Mouse (Mus musculus): ENCODE data around the gene Ssc5d. TPM values are rescaled to one million over a fixed set of nuclear protein-coding genes. Genes with fewer than 3 reads are reported as not detected.
"Not testable (repeated sequence)": the region's sequence is repeated elsewhere in the genome, so short reads cannot be mapped to it uniquely, and the experiment has no call there.

Gene Ssc5d
- polyA plus RNA-seq (2012; rRNA removed) = 0.12 and 0.14 TPM in 2 replicates
- 0.03 and 0.09 TPM in 2 replicates for polyA plus RNA-seq (2014; fragmentation: Nextera tagmentation; extraction: Ambion mirVana)

DNA sequence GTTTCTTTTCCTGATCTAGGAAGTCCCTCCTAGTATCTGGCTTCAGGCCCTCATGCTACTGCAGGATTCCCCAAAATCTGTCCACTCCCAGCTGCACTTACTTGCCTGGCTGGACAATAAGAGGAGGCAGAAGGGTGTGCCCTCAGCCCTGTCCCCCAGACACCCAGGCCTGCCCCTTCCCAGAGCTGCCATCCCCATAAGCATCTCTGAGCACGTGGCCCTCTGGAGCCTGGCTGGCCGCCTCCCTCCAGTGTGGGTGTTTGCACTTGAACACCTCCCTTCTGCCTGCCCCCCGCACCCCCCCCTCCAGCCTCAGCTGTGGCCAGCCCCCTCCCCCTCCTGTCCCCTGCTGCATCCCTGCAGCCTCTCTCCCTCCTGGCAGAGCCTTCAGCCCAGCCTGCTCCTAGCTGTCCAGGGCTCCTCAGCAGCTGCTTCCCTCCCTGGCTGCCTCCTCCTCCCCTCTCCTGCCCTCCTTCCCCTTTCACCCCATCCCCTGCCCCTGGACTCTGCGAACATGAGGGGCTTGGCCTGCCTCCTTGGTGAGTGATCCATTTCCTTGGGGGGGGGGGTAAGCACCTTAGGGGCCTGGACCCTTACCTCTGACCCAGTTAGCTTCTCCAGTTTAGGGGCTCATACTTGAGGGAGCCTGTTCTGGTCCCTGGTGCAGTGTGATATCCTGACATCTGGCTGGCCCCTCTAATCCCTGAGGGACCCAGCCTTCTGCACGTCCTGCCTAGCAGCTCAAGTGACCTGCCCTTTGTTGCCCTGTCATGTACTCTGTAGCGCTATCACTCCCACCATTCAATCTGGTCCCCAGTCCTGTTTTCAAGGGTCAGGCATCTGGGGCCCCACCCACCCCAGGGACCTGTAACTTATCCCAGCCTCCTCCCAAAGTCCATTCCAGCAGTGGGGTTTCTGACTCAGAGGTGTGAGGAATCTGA lies at the start of gene Ssc5d:
Gene Ssc5d, plus strand, starts transcription at position 345 of the 941 bp plus-strand sequence.
- no peak within 1 kb of the TSS for H3K9ac ChIP-seq (replicated peaks)
- TF ChIP-seq EP300 (IDR thresholded peaks at IDR 0.05; ENCODE audit: low read depth) = no peak
- TF ChIP-seq CTCF (IDR thresholded peaks at IDR 0.05; ENCODE audit: low read depth) = no peak
- no peaks in the 10 kb centered on the region for H3K36me3 ChIP-seq (replicated peaks; ENCODE audit: control insufficient read depth, insufficient read depth, low read depth)
- no peaks in the 10 kb centered on the region; a peak in 1 of 4 replicates for H3K4me1 ChIP-seq (replicated peaks; ENCODE audit: control insufficient read depth in 2 of 2, insufficient read depth in 2 of 2, low read length in 1 of 2)
- peaks cover 22% of the 10 kb centered on the region for H3K27me3 ChIP-seq (ENCODE audit: control insufficient read depth, insufficient read depth, low read length)
- 26% methylated on average over 6 of the region's 6 CpGs for WGBS (ENCODE audit: insufficient replicate concordance)
- no peak for ATAC-seq (ENCODE audit: insufficient read depth)
- no peaks in the 10 kb centered on the region for H3K9me3 ChIP-seq (ENCODE audit: control insufficient read depth, low read length)
- no peak within 1 kb of the TSS for H3K4me2 ChIP-seq (ENCODE audit: low read depth)
- DNase-seq (ENCODE audit: low read depth in 3 of 3, low spot score in 3 of 3) = no peak
- no peak within 1 kb of the TSS for H3K27ac ChIP-seq
- no peak within 1 kb of the TSS for H3K4me3 ChIP-seq (ENCODE audit: insufficient read depth in 1 of 2, low read depth in 2 of 2, low read length in 2 of 2)

DNA sequence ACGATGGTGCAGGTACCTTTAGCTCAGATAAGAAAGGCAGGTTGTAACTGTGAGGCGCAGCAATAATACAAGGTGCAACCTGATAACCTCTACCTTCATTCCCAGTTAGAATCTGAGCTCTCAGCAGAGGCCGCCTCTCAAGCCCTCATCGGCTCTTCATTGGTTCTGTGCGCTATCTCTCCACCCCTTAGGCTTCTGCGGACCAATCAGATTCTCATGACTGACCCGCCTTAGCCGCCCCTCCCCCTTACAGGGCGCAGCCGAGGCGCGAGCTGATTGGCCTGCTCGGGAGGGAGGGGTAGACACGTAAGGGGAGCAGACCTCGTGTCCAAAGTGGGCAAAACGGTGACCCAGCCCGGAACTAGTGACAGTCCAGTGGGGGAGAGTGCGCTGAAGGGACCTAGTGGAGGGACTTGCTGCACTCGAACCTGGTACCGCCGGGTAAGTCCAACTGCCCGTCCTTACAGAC lies 48.8 kb upstream of the Ssc5d start, which contains the start of gene Isoc2a:
Gene Isoc2a, plus strand, starts transcription at position 401 of the 469 bp plus-strand sequence.
- under 1% methylated on average over 22 of the region's 22 CpGs for WGBS (ENCODE audit: insufficient replicate concordance)
- Histone ChIP-seq H3K4me2 (ENCODE audit: low read depth) (peak within 1 kb of the TSS; percentile 95), H3K9me3 (ENCODE audit: control insufficient read depth, low read length) (no peaks in the 10 kb centered on the region), H3K9ac (replicated peaks) (peak within 1 kb of the TSS; percentile 66), H3K4me3 (ENCODE audit: insufficient read depth in 1 of 2, low read depth in 2 of 2, low read length in 2 of 2) (peak within 1 kb of the TSS; percentile 65 to 78), H3K27ac (peak within 1 kb of the TSS; percentile 44), H3K36me3 (replicated peaks; ENCODE audit: control insufficient read depth, insufficient read depth, low read depth) (no peaks in the 10 kb centered on the region), H3K4me1 (replicated peaks; ENCODE audit: control insufficient read depth in 2 of 2, insufficient read depth in 2 of 2, low read length in 1 of 2) (peaks cover 21 to 28% of the 10 kb centered on the region in 2 experiments), H3K27me3 (ENCODE audit: control insufficient read depth, insufficient read depth, low read length) (no peaks in the 10 kb centered on the region)
- ATAC-seq (ENCODE audit: insufficient read depth) (peak; percentile 98), DNase-seq (ENCODE audit: low read depth in 3 of 3, low spot score in 3 of 3) (peak; percentile 87 to 91 (median 89))
- TF ChIP-seq EP300 (IDR thresholded peaks at IDR 0.05; ENCODE audit: low read depth) = peak; percentile 43; the same call in 1 of the 2 replicates
- TF ChIP-seq CTCF (IDR thresholded peaks at IDR 0.05; ENCODE audit: low read depth) = no peak

DNA sequence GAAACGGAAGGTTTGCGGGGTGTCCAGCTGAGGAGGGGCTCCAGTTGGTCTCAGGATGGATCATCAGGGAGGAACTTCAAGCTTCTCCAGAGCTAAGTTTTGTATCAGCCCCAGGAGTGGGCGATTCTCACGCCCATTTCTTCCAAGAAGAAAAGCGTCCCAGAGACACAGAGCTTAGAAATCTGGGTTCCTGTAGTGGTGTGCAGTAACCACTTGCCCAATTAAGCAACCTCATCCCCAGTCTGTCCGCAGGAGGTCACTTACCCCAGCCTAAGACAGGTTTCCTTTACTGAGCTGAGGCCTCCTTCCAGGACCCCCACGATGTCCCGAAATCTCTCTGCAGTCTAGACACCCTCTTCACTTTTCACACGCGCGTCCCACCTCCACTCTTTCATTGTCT lies 48.4 kb upstream of the Ssc5d start:
- 15% methylated on average over 11 of the region's 11 CpGs for WGBS (ENCODE audit: insufficient replicate concordance)
- Histone ChIP-seq H3K4me2 (ENCODE audit: low read depth) (peak overlapping the region; percentile 95), H3K36me3 (replicated peaks; ENCODE audit: control insufficient read depth, insufficient read depth, low read depth) (no peaks in the 10 kb centered on the region), H3K9ac (replicated peaks) (peak overlapping the region; percentile 66), H3K4me1 (replicated peaks; ENCODE audit: control insufficient read depth in 2 of 2, insufficient read depth in 2 of 2, low read length in 1 of 2) (peaks cover 21 to 28% of the 10 kb centered on the region in 2 experiments), H3K27me3 (ENCODE audit: control insufficient read depth, insufficient read depth, low read length) (no peaks in the 10 kb centered on the region), H3K27ac (peak overlapping the region; percentile 44; the same call in 1 of the 2 replicates), H3K4me3 (ENCODE audit: insufficient read depth in 1 of 2, low read depth in 2 of 2, low read length in 2 of 2) (peak overlapping the region; percentile 65 to 78), H3K9me3 (ENCODE audit: control insufficient read depth, low read length) (no peaks in the 10 kb centered on the region)
- TF ChIP-seq EP300 (IDR thresholded peaks at IDR 0.05; ENCODE audit: low read depth) = no peak
- TF ChIP-seq CTCF (IDR thresholded peaks at IDR 0.05; ENCODE audit: low read depth) = no peak
- ATAC-seq (ENCODE audit: insufficient read depth) (peak; percentile 24), DNase-seq (ENCODE audit: low read depth in 3 of 3, low spot score in 3 of 3) (no peak)

DNA sequence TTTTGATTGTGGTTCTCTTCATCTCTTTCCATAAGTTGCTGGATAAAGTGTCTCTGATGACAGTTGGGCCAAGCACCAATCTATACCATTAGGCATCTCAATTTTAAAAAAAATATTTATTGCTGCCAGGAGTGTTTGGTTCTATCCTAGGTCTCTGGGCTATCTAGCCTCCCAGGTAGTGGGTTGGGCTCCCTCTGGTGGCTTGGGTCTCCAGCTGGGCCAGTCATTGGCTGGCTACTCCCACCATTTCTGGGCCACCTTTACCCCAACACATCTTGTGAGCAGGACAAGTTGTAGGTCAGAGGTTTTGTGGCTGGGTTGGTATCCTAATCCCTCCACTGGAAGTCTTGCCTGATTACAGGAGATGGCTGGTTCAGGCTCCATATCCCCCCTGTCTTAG lies 47.4 kb upstream of the Ssc5d start:
- peak overlapping the region; percentile 95 for H3K4me2 ChIP-seq (ENCODE audit: low read depth)
- peaks cover 21 to 28% of the 10 kb centered on the region in 2 experiments for H3K4me1 ChIP-seq (replicated peaks; ENCODE audit: control insufficient read depth in 2 of 2, insufficient read depth in 2 of 2, low read length in 1 of 2)
- no peaks in the 10 kb centered on the region for H3K36me3 ChIP-seq (replicated peaks; ENCODE audit: control insufficient read depth, insufficient read depth, low read depth)
- no peaks in the 10 kb centered on the region for H3K27me3 ChIP-seq (ENCODE audit: control insufficient read depth, insufficient read depth, low read length)
- DNase-seq (ENCODE audit: low read depth in 3 of 3, low spot score in 3 of 3) (no peak), ATAC-seq (ENCODE audit: insufficient read depth) (no peak)
- TF ChIP-seq EP300 (IDR thresholded peaks at IDR 0.05; ENCODE audit: low read depth) (no peak), CTCF (IDR thresholded peaks at IDR 0.05; ENCODE audit: low read depth) (peak; percentile 70)
- peak overlapping the region; percentile 65 to 78; a peak in 2 of 4 replicates for H3K4me3 ChIP-seq (ENCODE audit: insufficient read depth in 1 of 2, low read depth in 2 of 2, low read length in 2 of 2)
- H3K9me3 ChIP-seq (ENCODE audit: control insufficient read depth, low read length) = no peaks in the 10 kb centered on the region
- peak overlapping the region; percentile 5; the same call in 1 of the 2 replicates for H3K9ac ChIP-seq (replicated peaks)
- H3K27ac ChIP-seq = no peak overlapping the region; the same call in 1 of the 2 replicates

DNA sequence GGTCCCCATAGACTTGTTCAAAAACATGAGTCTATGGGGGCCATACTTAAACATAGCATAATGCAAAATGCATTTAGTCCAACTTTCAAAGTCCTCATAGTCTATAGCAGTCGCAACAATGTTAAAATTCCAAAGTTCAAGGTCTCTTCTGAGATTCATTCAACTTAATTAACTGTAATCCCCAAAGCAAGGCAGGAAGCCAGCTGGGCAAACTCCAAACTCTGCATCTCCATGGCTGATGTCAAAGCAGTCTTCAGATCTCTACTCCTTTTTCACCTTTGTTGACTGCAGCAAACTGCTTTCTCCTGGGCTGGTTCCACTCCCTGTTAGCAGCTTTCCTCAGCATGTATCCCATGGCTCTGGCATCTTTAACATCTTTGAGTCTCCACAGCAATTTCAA lies 46.5 kb upstream of the Ssc5d start:
- not testable (repeated sequence) for H3K27ac ChIP-seq; H3K36me3 ChIP-seq (replicated peaks; ENCODE audit: control insufficient read depth, insufficient read depth, low read depth); H3K9ac ChIP-seq (replicated peaks); H3K4me2 ChIP-seq (ENCODE audit: low read depth); H3K4me3 ChIP-seq (ENCODE audit: insufficient read depth in 1 of 2, low read depth in 2 of 2, low read length in 2 of 2); H3K9me3 ChIP-seq (ENCODE audit: control insufficient read depth, low read length); H3K27me3 ChIP-seq (ENCODE audit: control insufficient read depth, insufficient read depth, low read length); DNase-seq (ENCODE audit: low read depth in 3 of 3, low spot score in 3 of 3); ATAC-seq (ENCODE audit: insufficient read depth)
- peaks cover 21 to 28% of the 10 kb centered on the region in 2 experiments for H3K4me1 ChIP-seq (replicated peaks; ENCODE audit: control insufficient read depth in 2 of 2, insufficient read depth in 2 of 2, low read length in 1 of 2)
- 70% methylated on average over 1 of the region's 1 CpGs for WGBS (ENCODE audit: insufficient replicate concordance)

Measured in liver, embryonic 14.5 days (tissue).